Mouse (Mus musculus): ENCODE results near the gene Ern2. TPM values are rescaled to one million over a fixed set of nuclear protein-coding genes. Genes with fewer than 3 reads are reported as not detected.

Ern2 gene
- polyA plus RNA-seq, 1 experiment from 2014 or later: not detected

- DNase-seq (ENCODE audit: low spot score): no peak
- no peak overlapping the region for H3K27ac ChIP-seq (ENCODE audit: low read depth, low read length)
- no peaks in the 10 kb centered on the region for H3K9me3 ChIP-seq (ENCODE audit: control insufficient read depth, low read length)
- H3K9ac ChIP-seq (ENCODE audit: low read depth, low read length): no peak overlapping the region
- H3K4me1 ChIP-seq (replicated peaks; ENCODE audit: control insufficient read depth, insufficient read depth, low read length): no peaks in the 10 kb centered on the region
- H3K4me3 ChIP-seq (ENCODE audit: low read depth, low read length): no peak overlapping the region
- no peaks in the 10 kb centered on the region for H3K27me3 ChIP-seq (replicated peaks; ENCODE audit: control insufficient read depth, insufficient read depth, low read length)
- ATAC-seq (replicated peaks; ENCODE audit: low FRiP score): no peak
- peaks cover 34% of the 10 kb centered on the region for H3K36me3 ChIP-seq (ENCODE audit: control insufficient read depth, insufficient read depth, low read length)
- WGBS: 81% methylated on average over 8 of the region's 8 CpGs
- H3K4me2 ChIP-seq: no peak overlapping the region
Observed at GRCm38 (mm10) chr7:122125636-122126035, 60.4 kb downstream of the Ern2 start.

GRCm38 (mm10) chr7:122123518-122123917, 62.5 kb downstream of the Ern2 start:
- ATAC-seq (replicated peaks; ENCODE audit: low FRiP score): no peak
- Histone ChIP-seq H3K4me2 (no peak overlapping the region), H3K9ac (ENCODE audit: low read depth, low read length) (no peak overlapping the region), H3K27me3 (replicated peaks; ENCODE audit: control insufficient read depth, insufficient read depth, low read length) (no peaks in the 10 kb centered on the region), H3K4me1 (replicated peaks; ENCODE audit: control insufficient read depth, insufficient read depth, low read length) (no peaks in the 10 kb centered on the region), H3K27ac (ENCODE audit: low read depth, low read length) (no peak overlapping the region), H3K9me3 (ENCODE audit: control insufficient read depth, low read length) (no peaks in the 10 kb centered on the region), H3K4me3 (ENCODE audit: low read depth, low read length) (no peak overlapping the region), H3K36me3 (ENCODE audit: control insufficient read depth, insufficient read depth, low read length) (peaks cover 42% of the 10 kb centered on the region)
- no peak for DNase-seq (ENCODE audit: low spot score)
- 78% methylated on average over 4 of the region's 4 CpGs for WGBS

Other genes starting within 250 kb of the Ern2 start
- gene Cog7, start 204.5 kb downstream of the Ern2 start, polyA plus RNA-seq (2014; fragmentation: Nextera tagmentation; extraction: Ambion mirVana): 20.7 and 21.6 TPM in 2 replicates
- 69.4 and 87.7 TPM in 2 replicates for gene Gga2, start 165.0 kb downstream of the Ern2 start, polyA plus RNA-seq (2014; fragmentation: Nextera tagmentation; extraction: Ambion mirVana)
- 59.7 and 64.9 TPM in 2 replicates for gene Ubfd1, start 119.0 kb downstream of the Ern2 start, polyA plus RNA-seq (2014; fragmentation: Nextera tagmentation; extraction: Ambion mirVana)
- gene Ears2, start 118.9 kb downstream of the Ern2 start, polyA plus RNA-seq (2014; fragmentation: Nextera tagmentation; extraction: Ambion mirVana): 16.1 and 18.0 TPM in 2 replicates
- 811 and 834 TPM in 2 replicates for gene Ndufab1, start 84.3 kb downstream of the Ern2 start, polyA plus RNA-seq (2014; fragmentation: Nextera tagmentation; extraction: Ambion mirVana)
- 27.8 and 28.9 TPM in 2 replicates for gene Palb2, start 53.2 kb downstream of the Ern2 start, polyA plus RNA-seq (2014; fragmentation: Nextera tagmentation; extraction: Ambion mirVana)
- 90.1 and 95.4 TPM in 2 replicates for gene Dctn5, start 53.2 kb downstream of the Ern2 start, polyA plus RNA-seq (2014; fragmentation: Nextera tagmentation; extraction: Ambion mirVana)
- gene Plk1, start 26.8 kb downstream of the Ern2 start, polyA plus RNA-seq (2014; fragmentation: Nextera tagmentation; extraction: Ambion mirVana): 177 and 180 TPM in 2 replicates
- gene Chp2, start 33.3 kb upstream of the Ern2 start, polyA plus RNA-seq (2014; fragmentation: Nextera tagmentation; extraction: Ambion mirVana): 0.12 TPM in 1 of 2 replicates, not detected in the other
- gene Prkcb, start 102.5 kb upstream of the Ern2 start, polyA plus RNA-seq (2014; fragmentation: Nextera tagmentation; extraction: Ambion mirVana): 3.7 and 4.4 TPM in 2 replicates

Data from liver, embryonic 11.5 days (tissue).